In the genomic region with DNA sequence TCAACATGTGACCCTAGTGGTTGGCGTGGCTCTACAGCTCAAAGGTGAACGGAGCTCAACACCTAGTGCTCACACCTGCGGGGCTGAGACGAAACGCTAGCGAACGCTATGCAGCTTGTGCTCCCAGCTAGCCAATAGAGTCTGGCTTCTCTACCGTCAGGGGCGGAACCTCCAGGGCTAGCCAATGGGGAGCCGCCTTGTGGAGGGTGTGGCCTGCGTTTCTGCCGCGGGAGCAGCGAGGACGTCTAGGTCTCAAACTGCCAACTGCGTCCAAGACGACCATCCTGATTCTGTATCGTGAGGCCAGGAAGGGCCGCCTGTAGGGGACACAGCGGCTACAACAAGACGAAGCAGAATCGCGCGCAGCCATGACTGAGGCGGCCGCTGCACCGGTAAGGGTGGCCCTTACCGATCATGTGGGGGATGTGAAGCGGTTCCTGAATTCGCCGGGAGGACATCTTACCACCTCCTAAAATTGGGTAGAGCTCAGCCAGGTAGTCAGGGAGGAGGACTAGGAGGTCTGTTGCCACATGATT, we compare ENCODE assay signal across 8 mouse cellular contexts. TPM values are rescaled to one million over a fixed set of nuclear protein-coding genes. Genes with fewer than 3 reads are reported as not detected.
DNase-seq lines count a peak whose midpoint lies in the region; ATAC-seq lines count a peak whose summit lies in the region.

A gene (plus strand): TSS at position 200 of the 536 bp plus-strand sequence.

- H3K27me3 ChIP-seq in hindbrain, embryonic 16.5 days (replicated peaks; ENCODE audit: control insufficient read depth, insufficient read depth, low read length): no peaks in the 10 kb centered on the region

- 0% methylated on average over 31 of the region's 31 CpGs for WGBS in hindbrain, embryonic 16.5 days
- 2% methylated on average over 31 of the region's 31 CpGs for WGBS in macrophage (ENCODE audit: missing documents)

- peaks cover 13% of the 10 kb centered on the region; the same call in 1 of the 2 replicates for H3K36me3 ChIP-seq in hindbrain, embryonic 16.5 days (ENCODE audit: control insufficient read depth, insufficient read depth, low read length)
- no peaks in the 10 kb centered on the region for H3K36me3 ChIP-seq in macrophage (ENCODE audit: inconsistent target)

- H3K27ac ChIP-seq in hindbrain, embryonic 16.5 days (ENCODE audit: low read depth, low read length): peak within 1 kb of the TSS; percentile 79
- no peak within 1 kb of the TSS for H3K27ac ChIP-seq in macrophage

- peak within 1 kb of the TSS; percentile 64 for H3K4me2 ChIP-seq in hindbrain, embryonic 16.5 days (ENCODE audit: low read length)

- no peaks in the 10 kb centered on the region for H3K9me3 ChIP-seq in hindbrain, embryonic 16.5 days (ENCODE audit: control insufficient read depth, low read length)

- peak; percentile 79 for DNase-seq in WW6 (ENCODE audit: low read depth, low spot score)
- DNase-seq in cerebellum, postnatal 4 days (ENCODE audit: low spot score in 2 of 2): peak; percentile 85 to 93
- DNase-seq in gastrocnemius, adult 18-20 months (ENCODE audit: low spot score): peak; percentile 97
- DNase-seq in left cerebral cortex, adult 18-20 months (ENCODE audit: low spot score in 2 of 2): peak; percentile 94
- DNase-seq in right cerebral cortex, adult 18-20 months: peak; percentile 96
- DNase-seq in urinary bladder, postnatal 10 days (ENCODE audit: low spot score): peak; percentile 76

- peaks cover 16% of the 10 kb centered on the region for H3K4me1 ChIP-seq in hindbrain, embryonic 16.5 days (ENCODE audit: control insufficient read depth, insufficient read depth, low read depth, low read length)

- no peaks in the 10 kb centered on the region for H3K79me2 ChIP-seq in macrophage (ENCODE audit: inconsistent target)

- H3K9ac ChIP-seq in hindbrain, embryonic 16.5 days (ENCODE audit: low read depth, low read length): peak within 1 kb of the TSS; percentile 86

- ATAC-seq in hindbrain, embryonic 16.5 days: peak; percentile 100

- peak within 1 kb of the TSS; percentile 56 for H3K4me3 ChIP-seq in hindbrain, embryonic 16.5 days (ENCODE audit: low read length)
- H3K4me3 ChIP-seq in macrophage (ENCODE audit: inconsistent target): peak within 1 kb of the TSS; percentile 91

RNA-seq across cellular contexts. Expression of the gene that starts here (rescaled TPM):
- 1 to 10 TPM; 5.7 to 7.0 TPM for total RNA-seq in gastrocnemius, adult 18-20 months (2021)
- polyA plus RNA-seq in hindbrain, embryonic 16.5 days (2015; fragmentation: Nextera tagmentation; extraction: Ambion mirVana): 24.1 and 25.5 TPM in 2 replicates
- 10 to 100 TPM; 19.6 to 20.2 TPM for total RNA-seq in left cerebral cortex, adult 18-20 months (2021)
- 10 to 100 TPM in 14 of 26 experiments, 1 to 10 TPM in 12; 4.3 to 27.9 (median 12.4) TPM for total RNA-seq in macrophage (2018; cell fraction: chromatin; rRNA removed)
- total RNA-seq in macrophage (2018; cell fraction: cytosol; rRNA removed): 1 to 10 TPM in 18 of 26 experiments, under 1 TPM in 8; 0.25 to 2.9 (median 1.7) TPM
- 10 to 100 TPM in 4 of 26 experiments, 1 to 10 TPM in 22; 2.5 to 13.7 (median 6.6) TPM for total RNA-seq in macrophage (2018; cell fraction: nucleus; rRNA removed)
- polyA plus RNA-seq in macrophage (2018): 1.4 to 2.5 TPM (median 2.1 TPM) in 3 replicates
